Comparison of ENCODE assay signal across 10 mouse cellular contexts in genomic region chr14:25795067-25795466, GRCm38 (mm10). TPM values are rescaled to one million over a fixed set of nuclear protein-coding genes. Genes with fewer than 3 reads are reported as not detected.
DNase-seq lines count a peak whose midpoint lies in the region; ATAC-seq lines count a peak whose summit lies in the region.
"Had no signal": no experiment of that assay in that cellular context is flagged by ENCODE, and none has a peak within 500 bp of the region (broad histone marks: within the 10 kb centered on the region; RNA-seq: fewer than 3 reads in every experiment).

No protein-coding gene starts in this region.

- DNase-seq in kidney, postnatal 14 days = no peak
- DNase-seq in right cerebral cortex, adult 18-20 months = peak; percentile 21
- no peak for DNase-seq in right cerebral cortex, postnatal 4 days
- no peak for DNase-seq in ovary, adult 18-20 months (ENCODE audit: low spot score)
- no peak for DNase-seq in adrenal gland, adult (ENCODE audit: inconsistent age in 2 of 2, low spot score in 1 of 2)

- H3K9me3 ChIP-seq in kidney, embryonic 14.5 days (ENCODE audit: control insufficient read depth, low read length) = no peaks in the 10 kb centered on the region
- no peaks in the 10 kb centered on the region for H3K9me3 ChIP-seq in intestine, embryonic 15.5 days
- H3K9me3 ChIP-seq: G1E; hindbrain, embryonic 15.5 days had no signal

- H3K27me3 ChIP-seq in kidney, embryonic 14.5 days (ENCODE audit: control insufficient read depth, insufficient read depth, low read length) = no peaks in the 10 kb centered on the region
- no peaks in the 10 kb centered on the region for H3K27me3 ChIP-seq in intestine, embryonic 15.5 days (replicated peaks)
- H3K27me3 ChIP-seq: hindbrain, embryonic 15.5 days had no signal

- H3K4me3 ChIP-seq in kidney, embryonic 14.5 days (ENCODE audit: low read length) = no peak overlapping the region
- no peak overlapping the region for H3K4me3 ChIP-seq in intestine, embryonic 15.5 days (replicated peaks)
- H3K4me3 ChIP-seq: hindbrain, embryonic 15.5 days had no signal

- H3K9ac ChIP-seq in kidney, embryonic 14.5 days (ENCODE audit: low read depth, low read length) = no peak overlapping the region
- no peak overlapping the region for H3K9ac ChIP-seq in intestine, embryonic 15.5 days
- H3K9ac ChIP-seq: hindbrain, embryonic 15.5 days had no signal

- peaks cover 15% of the 10 kb centered on the region for H3K4me1 ChIP-seq in kidney, embryonic 14.5 days (ENCODE audit: control insufficient read depth, insufficient read depth, low read length)
- H3K4me1 ChIP-seq in intestine, embryonic 15.5 days (replicated peaks) = peaks cover 3% of the 10 kb centered on the region; the same call in 1 of the 2 replicates
- H3K4me1 ChIP-seq: hindbrain, embryonic 15.5 days had no signal

- 63% methylated on average over 6 of the region's 6 CpGs for WGBS in kidney, embryonic 14.5 days
- 54% methylated on average over 6 of the region's 6 CpGs for WGBS in intestine, embryonic 15.5 days

- no peak for ATAC-seq in kidney, embryonic 14.5 days (ENCODE audit: low FRiP score, low TSS enrichment)
- ATAC-seq in intestine, embryonic 15.5 days = no peak
- ATAC-seq: midbrain, embryonic 16.5 days had no signal

- H3K4me2 ChIP-seq in kidney, embryonic 14.5 days (replicated peaks; ENCODE audit: low read depth, low read length) = no peak overlapping the region
- no peak overlapping the region for H3K4me2 ChIP-seq in intestine, embryonic 15.5 days (replicated peaks)

- peak overlapping the region; percentile 78; the same call in 1 of the 2 replicates for H3K27ac ChIP-seq in kidney, embryonic 14.5 days (ENCODE audit: low read depth, low read length)
- peak overlapping the region; percentile 6 for H3K27ac ChIP-seq in intestine, embryonic 15.5 days
- H3K27ac ChIP-seq: hindbrain, embryonic 15.5 days had no signal

- no peaks in the 10 kb centered on the region for H3K36me3 ChIP-seq in kidney, embryonic 14.5 days (ENCODE audit: control insufficient read depth, insufficient read depth, low read length)
- no peaks in the 10 kb centered on the region for H3K36me3 ChIP-seq in intestine, embryonic 15.5 days
- H3K36me3 ChIP-seq: G1E; hindbrain, embryonic 15.5 days had no signal

RNA-seq across cellular contexts. Expression of gene Zcchc24, which starts 26.2 kb away (rescaled TPM):
- polyA plus RNA-seq in kidney, embryonic 14.5 days (2014; fragmentation: Nextera tagmentation; extraction: Ambion mirVana) = 17.0 and 24.0 TPM in 2 replicates
- 20.6 and 21.0 TPM in 2 replicates for polyA plus RNA-seq in intestine, embryonic 15.5 days (2015; fragmentation: Nextera tagmentation; extraction: Ambion mirVana)
- polyA plus RNA-seq: G1E had no signal

RNA-seq across cellular contexts. Expression of gene Anxa11, which starts 46.9 kb away (rescaled TPM):
- polyA plus RNA-seq in kidney, embryonic 14.5 days (2014; fragmentation: Nextera tagmentation; extraction: Ambion mirVana) = 29.1 and 44.5 TPM in 2 replicates
- 71.5 and 72.2 TPM in 2 replicates for polyA plus RNA-seq in intestine, embryonic 15.5 days (2015; fragmentation: Nextera tagmentation; extraction: Ambion mirVana)
